Mouse (Mus musculus) layer of hippocampus, adult 2 months (tissue): ENCODE measurements around the gene Arpc4. TPM values are rescaled to one million over a fixed set of nuclear protein-coding genes. Genes with fewer than 3 reads are reported as not detected.
A peak's percentile ranks its signal among the peaks of the same experiment; 100 is the strongest.

Source experiments
- DNase-seq, 2 experiments: peaks; one replicate each; pipeline ENCODE4 v3.0.0; 2022; ENCODE audit warnings: low spot score in 2 of 2
- H3K27ac ChIP-seq: fragments of 200-600 bp; 2 replicates; pipeline ENCODE4 v1.8.1; 2022
- H3K4me3 ChIP-seq: fragments of 200-600 bp; 2 replicates; pipeline ENCODE4 v1.8.1; 2022; ENCODE audit warnings: mild to moderate bottlenecking
- CTCF ChIP-seq: fragments of 200-600 bp; conservative IDR thresholded peaks from 2 replicates; pipeline ENCODE4 v1.8.1; 2022; ENCODE audit warnings: antibody characterized with exemption, mild to moderate bottlenecking, moderate library complexity
- total RNA-seq, 2 experiments: library from RNA; stranded (reverse); gene quantifications; 2 replicates each; pipeline ENCODE4 v1.2.3; 2021

Gene Arpc4
- total RNA-seq, 2 experiments from 2014 or later: 308 to 330 TPM

DNA sequence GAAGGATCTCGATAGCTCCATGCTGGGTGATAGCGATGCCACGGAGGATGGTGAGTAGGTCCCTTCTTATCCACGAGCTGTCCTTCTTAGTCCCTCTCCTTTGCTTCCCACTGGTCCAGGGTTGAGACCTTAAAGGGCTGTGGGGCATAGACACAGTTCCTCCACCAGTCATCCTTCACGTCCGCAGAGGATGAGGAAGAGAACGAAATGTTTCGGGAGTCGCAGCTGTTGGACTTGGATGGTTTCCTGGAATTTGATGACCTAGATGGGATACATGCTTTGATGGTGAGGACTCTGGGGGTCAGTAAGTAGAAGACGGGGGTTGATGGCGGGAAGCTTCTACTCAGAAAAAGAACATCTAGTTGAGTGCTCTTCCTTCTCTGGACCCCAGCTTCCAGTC, 16.9 kb downstream of the Arpc4 start:
- Histone ChIP-seq H3K4me3 (no peak overlapping the region), H3K27ac (0 out of 2 replicates have a peak overlapping the region, but pooled peaks have one; percentile 95)
- no peak for TF ChIP-seq CTCF
- DNase-seq: no peak

DNA sequence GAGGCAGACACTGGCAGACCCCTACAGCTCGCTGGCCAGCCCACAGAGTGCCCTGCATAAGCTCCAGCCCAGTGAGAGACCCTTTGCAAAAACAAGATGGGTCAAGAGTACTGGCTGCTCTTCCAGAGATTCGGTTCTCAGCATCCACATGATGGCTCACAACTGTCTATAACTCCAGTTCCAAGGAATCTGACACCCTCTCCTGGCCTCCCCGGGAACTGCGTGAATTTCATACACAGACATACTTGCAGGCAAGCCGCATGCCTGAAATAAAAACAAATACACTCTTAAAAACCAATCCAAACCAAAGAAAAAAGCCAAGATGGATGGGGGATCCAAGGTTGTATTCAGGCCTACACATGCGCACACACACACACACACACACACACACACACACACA, 17.6 kb downstream of the Arpc4 start:
- Histone ChIP-seq H3K27ac (no peak overlapping the region), H3K4me3 (no peak overlapping the region)
- DNase-seq: no peak
- peak; percentile 42 for TF ChIP-seq CTCF

DNA sequence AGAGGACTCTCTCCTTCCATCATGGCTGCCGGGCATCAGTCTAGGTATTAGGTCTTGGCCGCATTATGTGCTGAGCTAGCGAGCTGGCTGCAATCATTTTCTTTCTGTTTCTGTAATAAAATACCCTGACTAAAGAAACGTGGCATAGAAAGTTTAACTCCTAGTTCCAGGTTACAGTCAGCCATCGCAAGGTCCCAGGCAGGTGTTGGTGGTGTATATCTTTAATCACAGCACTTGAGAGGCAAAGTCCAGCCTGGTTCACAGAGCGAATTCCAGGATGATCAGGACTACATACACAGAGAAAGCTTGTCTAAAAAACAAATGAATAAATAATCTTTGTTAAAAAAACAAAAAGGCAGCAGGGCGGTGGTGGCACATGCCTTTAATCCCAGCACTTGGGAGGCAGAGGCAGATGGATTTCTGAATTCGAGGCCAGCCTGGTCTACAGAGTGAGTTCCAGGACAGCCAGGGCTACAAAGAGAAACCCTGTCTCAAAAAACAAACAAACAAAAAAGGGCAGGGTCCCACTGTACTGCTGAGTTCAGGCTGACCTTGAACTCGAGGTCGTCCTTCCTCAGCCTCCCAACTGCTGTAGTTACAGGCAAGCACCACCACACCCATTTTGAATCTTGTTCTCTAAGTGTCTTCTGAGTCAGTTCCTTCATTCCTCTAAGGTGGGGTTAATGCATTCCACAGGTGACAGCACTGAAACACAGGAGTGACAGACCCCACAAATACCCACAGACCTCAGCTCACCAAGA, 18.5 kb downstream of the Arpc4 start:
- Histone ChIP-seq H3K27ac (no peak overlapping the region), H3K4me3 (no peak overlapping the region)
- TF ChIP-seq CTCF: no peak
- DNase-seq: no peak

DNA sequence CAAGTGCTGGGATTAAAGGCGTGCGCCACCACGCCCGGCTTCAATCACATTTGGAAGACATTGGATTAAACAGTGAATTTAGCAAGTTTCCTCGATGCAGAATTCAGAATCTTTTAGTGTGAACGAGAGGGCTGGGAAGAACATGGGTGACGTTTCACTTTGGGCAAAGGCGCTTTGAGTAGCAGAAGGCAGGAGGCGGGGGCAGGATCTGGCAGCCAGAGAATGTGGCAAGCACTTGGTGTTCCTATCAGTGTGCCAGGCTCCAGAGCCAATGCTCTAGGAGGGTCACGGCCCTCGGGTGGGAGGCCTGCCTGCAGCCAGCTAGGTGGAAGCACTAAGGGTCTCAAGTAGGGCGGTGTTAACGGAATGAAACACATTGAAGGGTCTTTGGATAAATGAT, 24.2 kb downstream of the Arpc4 start:
- TF ChIP-seq CTCF: no peak
- H3K4me3 ChIP-seq: no peak overlapping the region
- peak; percentile 54 to 65 for DNase-seq
- peak overlapping the region; percentile 93 for H3K27ac ChIP-seq

DNA sequence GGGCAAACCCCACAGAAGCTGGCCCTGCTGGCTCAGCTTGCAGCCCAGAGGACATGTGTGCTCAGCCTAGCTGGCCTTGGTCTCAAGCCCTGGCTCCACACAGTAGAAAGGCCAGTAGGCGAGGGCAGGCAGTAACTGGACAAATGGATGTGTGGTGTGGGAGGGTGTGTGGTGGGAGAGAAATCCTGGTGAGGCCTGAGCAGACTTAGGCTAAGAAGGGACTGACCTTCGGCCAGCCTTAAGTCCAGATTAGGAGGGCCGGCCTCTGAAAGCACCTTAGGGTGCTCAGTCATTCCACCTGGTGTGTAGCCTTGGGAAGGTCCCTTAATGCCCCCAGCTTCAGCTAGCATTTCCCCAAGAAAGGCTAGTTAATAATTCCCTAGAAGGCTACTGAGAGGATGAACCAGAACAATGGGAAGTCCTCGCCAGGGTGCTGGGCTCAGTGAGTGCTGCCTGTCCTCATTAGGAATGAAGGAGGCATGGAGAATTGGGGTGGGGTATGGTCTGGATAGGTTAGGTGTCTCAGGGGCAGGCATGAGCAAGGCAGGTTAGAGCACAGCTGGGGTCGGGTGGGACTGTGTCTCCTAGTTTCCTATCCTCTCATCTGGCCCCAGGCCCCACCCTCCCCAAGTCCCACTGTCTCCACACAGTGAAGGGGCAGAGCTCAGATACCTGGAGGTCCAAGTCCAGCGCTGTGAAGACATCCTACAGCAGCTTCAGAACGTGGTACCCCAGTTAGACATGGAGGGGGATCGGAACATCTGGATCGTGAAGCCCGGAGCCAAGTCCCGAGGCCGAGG, 26.9 kb downstream of the Arpc4 start:
- no peak for DNase-seq
- H3K27ac ChIP-seq: peak overlapping the region; percentile 93
- no peak overlapping the region for H3K4me3 ChIP-seq
- no peak for TF ChIP-seq CTCF

- no peak for TF ChIP-seq CTCF
- H3K4me3 ChIP-seq: no peak overlapping the region
- peak overlapping the region; percentile 93 for H3K27ac ChIP-seq
- peak; percentile 57 to 61 for DNase-seq
Measured at GRCm38 (mm10) chr6:113405483-113405882, 27.6 kb downstream of the Arpc4 start.

DNA sequence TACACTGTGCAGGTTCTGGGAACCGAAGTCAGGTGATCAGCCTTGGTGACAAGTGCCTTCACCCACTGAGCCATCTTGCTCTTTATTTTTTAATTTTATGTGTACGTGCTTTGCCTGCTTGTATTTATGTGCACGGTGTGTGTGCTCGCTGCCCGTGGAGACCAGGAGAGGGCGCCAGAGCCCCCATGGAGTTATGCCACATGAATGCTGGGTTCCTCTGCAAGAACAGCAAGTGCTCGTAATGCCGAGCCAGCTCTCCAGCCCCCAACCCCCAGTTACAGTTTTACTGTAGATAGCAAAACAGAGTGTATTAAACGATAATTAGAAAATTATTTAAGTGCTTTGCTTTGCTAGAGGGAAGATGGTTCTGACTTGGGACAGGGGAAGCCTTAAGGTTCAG, 28.8 kb downstream of the Arpc4 start:
- peak in 1 of 2 experiments; percentile 45 for DNase-seq
- Histone ChIP-seq H3K27ac (peak overlapping the region; percentile 93; the same call in 1 of the 2 replicates), H3K4me3 (no peak overlapping the region)
- peak; percentile 70 for TF ChIP-seq CTCF

- H3K4me3 ChIP-seq: no peak overlapping the region
- TF ChIP-seq CTCF: no peak
- H3K27ac ChIP-seq: no peak overlapping the region
- DNase-seq: no peak
Measured at GRCm38 (mm10) chr6:113410001-113410400, 32.1 kb downstream of the Arpc4 start.

DNA sequence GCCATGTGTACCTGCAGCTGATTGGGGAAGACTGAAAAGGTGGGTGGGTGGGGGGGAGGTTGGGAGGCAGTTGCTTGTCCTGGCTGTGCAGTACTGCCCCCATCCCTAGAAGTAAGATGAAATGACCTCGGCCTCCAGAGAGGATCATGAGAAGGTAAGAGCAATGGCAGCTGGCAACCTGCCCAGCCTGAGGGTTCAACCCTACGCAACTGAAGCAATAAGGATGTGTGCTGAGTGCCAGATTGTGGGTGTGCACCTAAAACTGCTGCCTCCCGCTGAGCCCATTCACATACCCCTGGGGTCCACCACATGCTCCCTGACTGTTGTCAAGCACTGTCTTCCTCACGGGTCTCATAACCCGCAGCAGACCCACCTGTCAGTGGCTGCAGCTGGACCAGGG, 38.5 kb downstream of the Arpc4 start:
- Histone ChIP-seq H3K27ac (peak overlapping the region; percentile 93; the same call in 1 of the 2 replicates), H3K4me3 (no peak overlapping the region; the same call in 1 of the 2 replicates)
- no peak for TF ChIP-seq CTCF
- no peak for DNase-seq

DNA sequence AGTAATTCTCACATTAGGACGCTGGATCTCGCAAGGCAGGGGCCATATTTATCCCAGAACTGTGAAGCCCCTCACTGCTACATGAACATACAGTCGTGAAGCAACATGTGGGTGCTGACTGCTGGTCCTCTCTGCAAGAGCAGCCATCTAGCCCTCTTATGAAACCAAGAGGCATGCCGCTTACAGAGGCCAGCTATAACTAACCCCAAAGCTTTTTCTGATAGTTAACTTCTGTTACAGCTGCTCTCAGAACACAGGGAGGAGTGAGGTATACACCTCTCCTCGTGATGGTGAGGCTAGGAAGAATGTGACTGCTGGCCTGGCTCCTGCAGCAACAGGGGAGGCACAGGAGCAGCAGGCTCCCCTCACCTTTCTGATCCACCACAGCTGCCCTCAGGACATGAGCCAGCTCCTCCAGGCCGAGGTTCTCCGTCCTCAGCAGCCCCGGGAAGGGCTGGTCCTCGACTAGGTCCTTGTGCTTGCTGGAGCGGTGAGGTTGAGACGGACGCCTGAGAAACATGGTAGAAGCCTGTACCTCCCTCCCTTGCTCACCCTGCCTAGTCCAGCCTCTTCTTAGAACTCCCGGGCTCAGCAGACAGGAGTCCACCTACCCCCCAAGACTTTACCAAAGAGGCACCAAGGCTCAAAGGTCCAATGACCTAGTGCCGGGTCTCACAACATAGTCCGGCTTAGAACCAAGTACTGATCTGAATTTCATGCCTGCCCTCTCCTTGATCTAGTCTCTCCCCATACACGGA, 40.7 kb downstream of the Arpc4 start:
- no peak for DNase-seq
- Histone ChIP-seq H3K27ac (peak overlapping the region; percentile 93), H3K4me3 (peak overlapping the region; percentile 65)
- TF ChIP-seq CTCF: no peak

DNA sequence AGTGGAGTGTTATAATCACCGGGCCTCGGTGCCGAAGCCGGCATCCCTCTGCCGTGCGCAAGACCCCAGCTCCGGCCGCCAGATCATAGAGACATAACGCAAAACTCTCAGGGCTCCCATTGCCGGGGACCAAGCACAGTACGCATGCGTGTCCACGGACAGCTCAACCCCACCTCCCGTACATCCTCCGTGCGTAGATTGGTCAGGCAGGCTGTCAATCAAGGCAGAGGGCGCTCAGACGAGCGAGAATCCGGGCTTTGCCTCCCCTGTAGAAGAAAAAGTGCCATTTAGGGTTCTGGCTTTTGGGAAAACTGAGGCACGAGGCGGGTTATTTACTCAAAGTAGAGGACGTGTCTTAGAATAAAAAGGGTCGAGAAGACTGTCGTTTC, 41.3 kb downstream of the Arpc4 start, which contains the start of gene Rpusd3:
Gene Rpusd3, minus strand, starts transcription at position 142 of the 389 bp plus-strand sequence.
- Histone ChIP-seq H3K27ac (peak within 1 kb of the TSS; percentile 93), H3K4me3 (peak within 1 kb of the TSS; percentile 65)
- DNase-seq: peak; percentile 97 to 99
- TF ChIP-seq CTCF: no peak

- Histone ChIP-seq H3K27ac (no peak overlapping the region), H3K4me3 (no peak overlapping the region)
- TF ChIP-seq CTCF: no peak
- no peak for DNase-seq
Measured at GRCm38 (mm10) chr6:113423000-113423399, 45.1 kb downstream of the Arpc4 start.

GRCm38 (mm10) chr6:113424187-113424586, 46.3 kb downstream of the Arpc4 start:
- no peak for DNase-seq
- peak; percentile 66 for TF ChIP-seq CTCF
- H3K27ac ChIP-seq: no peak overlapping the region
- H3K4me3 ChIP-seq: no peak overlapping the region
